Mouse (Mus musculus) frontal cortex, postnatal 10 days (tissue): ENCODE measurements around the gene Hsd17b3.

Source experiments
- DNase-seq, 2 experiments: peaks; one replicate each; pipeline ENCODE4 v3.0.0; 2022; ENCODE audit warnings: low spot score in 2 of 2, mixed read lengths in 1 of 2

The Hsd17b3 gene

GRCm38 (mm10) chr13:64089130-64089529 is at the start of gene Hsd17b3:
TSS of gene Hsd17b3 (minus strand) at chr13:64089230.
- no peak for DNase-seq

GRCm38 (mm10) chr13:64129616-64130375 is 40.8 kb upstream of the Hsd17b3 start:
- peak in 1 of 2 experiments; percentile 23 for DNase-seq

- DNase-seq = peak in 1 of 2 experiments; percentile 14
Observed at GRCm38 (mm10) chr13:64128858-64129615, 40.0 kb upstream of the Hsd17b3 start, which contains the start of gene Slc35d2. TSS of gene Slc35d2 (minus strand) at chr13:64129368.

GRCm38 (mm10) chr13:64126316-64126715 is 37.3 kb upstream of the Hsd17b3 start:
- DNase-seq = no peak

- DNase-seq = no peak
Observed at GRCm38 (mm10) chr13:64124886-64125285, 35.9 kb upstream of the Hsd17b3 start.

- DNase-seq = no peak
Observed at GRCm38 (mm10) chr13:64123491-64124188, 34.6 kb upstream of the Hsd17b3 start.

GRCm38 (mm10) chr13:64120760-64121159 is 31.7 kb upstream of the Hsd17b3 start:
- no peak for DNase-seq

- no peak for DNase-seq
Observed at GRCm38 (mm10) chr13:64117442-64117841, 28.4 kb upstream of the Hsd17b3 start.

GRCm38 (mm10) chr13:64110421-64110820 is 21.4 kb upstream of the Hsd17b3 start:
- DNase-seq = no peak

GRCm38 (mm10) chr13:64108381-64108850 is 19.4 kb upstream of the Hsd17b3 start:
- DNase-seq = no peak

GRCm38 (mm10) chr13:64107535-64107934 is 18.5 kb upstream of the Hsd17b3 start:
- no peak for DNase-seq

- no peak for DNase-seq
Observed at GRCm38 (mm10) chr13:64107105-64107504, 18.1 kb upstream of the Hsd17b3 start.

GRCm38 (mm10) chr13:64105690-64106089 is 16.7 kb upstream of the Hsd17b3 start:
- no peak for DNase-seq

- DNase-seq = peak in 1 of 2 experiments; percentile 21
Observed at GRCm38 (mm10) chr13:64100186-64100585, 11.2 kb upstream of the Hsd17b3 start.

GRCm38 (mm10) chr13:64098992-64099391 is 10.0 kb upstream of the Hsd17b3 start:
- DNase-seq = no peak

GRCm38 (mm10) chr13:64093341-64093740 is 4.3 kb upstream of the Hsd17b3 start:
- DNase-seq = peak; percentile 14 to 68

GRCm38 (mm10) chr13:64092752-64093151 is 3.7 kb upstream of the Hsd17b3 start:
- DNase-seq = no peak

GRCm38 (mm10) chr13:64092141-64092540 is 3.1 kb upstream of the Hsd17b3 start:
- no peak for DNase-seq

- DNase-seq = no peak
Observed at GRCm38 (mm10) chr13:64091006-64091405, 2.0 kb upstream of the Hsd17b3 start.

GRCm38 (mm10) chr13:64090278-64090677 is 1.2 kb upstream of the Hsd17b3 start:
- no peak for DNase-seq

- DNase-seq = no peak
Observed at GRCm38 (mm10) chr13:64088057-64088456, 973 bp downstream of the Hsd17b3 start.

GRCm38 (mm10) chr13:64086036-64086435 is 3.0 kb downstream of the Hsd17b3 start:
- DNase-seq = no peak
